Mouse (Mus musculus): ENCODE measurements at regions not wholly inside any gene's neighbourhood (a gene's known extent, or its start where the extent isn't known, plus 50 kb on each side); places are given as distances from the start of the nearest gene placed in this dataset.
"Not testable (repeated sequence)": the region's sequence is repeated elsewhere in the genome, so short reads cannot be mapped to it uniquely, and the experiment has no call there.

DNA sequence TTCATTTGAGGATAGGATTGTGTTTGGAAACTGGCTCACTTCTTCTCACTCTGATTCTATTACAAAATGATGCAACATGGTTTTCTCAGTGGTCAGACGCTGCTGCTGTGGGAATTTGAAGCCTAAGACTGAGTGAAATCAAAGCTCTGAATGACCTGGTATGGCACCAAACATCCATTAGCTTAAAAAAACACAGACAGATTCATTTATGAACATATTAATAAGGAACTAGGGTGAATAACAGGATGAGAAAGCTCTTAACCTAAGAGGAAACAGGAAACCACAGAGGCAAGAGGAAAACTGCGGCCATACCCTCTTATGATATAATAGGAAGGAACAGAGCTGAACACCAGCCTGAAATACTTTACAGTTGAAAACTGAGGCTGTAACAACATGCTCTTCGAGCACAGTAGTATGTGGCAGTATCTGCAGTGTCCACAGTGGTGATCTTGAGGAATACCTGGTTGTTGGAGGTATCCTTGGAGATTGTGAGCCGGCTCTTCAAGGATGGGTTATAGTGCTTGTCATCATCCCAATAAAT lies 282.5 kb upstream of the Zfp386 start:
- DNase-seq (ENCODE audit: low read depth, low spot score); H3K4me1 ChIP-seq (ENCODE audit: control insufficient read depth in 2 of 2, insufficient read depth in 2 of 2, low read length in 2 of 2, poor library complexity in 1 of 2); in situ Hi-C loops (cut with MboI; ENCODE audit: low sequenced_read_pairs in 2 of 2, unreplicated experiment in 2 of 2): not testable (repeated sequence)

DNA sequence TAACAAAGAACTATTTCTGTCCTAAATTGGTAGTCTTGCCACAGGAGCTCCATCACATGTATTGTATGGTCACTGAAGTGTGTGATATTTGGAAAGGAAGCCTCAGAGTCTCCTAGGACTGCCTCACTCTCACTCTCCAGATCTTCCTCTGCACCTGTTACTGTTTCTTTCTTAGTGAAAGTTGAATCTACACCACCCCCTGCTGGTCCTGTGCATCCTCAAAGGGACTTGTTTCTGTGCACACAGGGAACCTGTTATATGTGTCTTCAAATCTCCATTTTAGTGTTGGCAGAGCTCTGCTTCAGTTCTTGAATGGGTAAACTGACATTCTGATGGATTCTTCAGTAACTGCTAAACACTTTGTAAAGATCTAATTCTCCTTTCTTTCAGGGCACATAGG lies 276.3 kb upstream of the Zfp386 start:
- H3K9me3 ChIP-seq (ENCODE audit: control insufficient read depth, insufficient read depth, low read depth, low read length); H3K4me3 ChIP-seq (ENCODE audit: insufficient read depth in 1 of 2, low read depth in 1 of 2, low read length in 2 of 2, poor library complexity in 1 of 2, severe bottlenecking in 1 of 2); H3K36me3 ChIP-seq (ENCODE audit: control insufficient read depth, insufficient read depth, low read length, poor library complexity, severe bottlenecking); DNase-seq (ENCODE audit: low read depth, low spot score); in situ Hi-C loops (cut with MboI; ENCODE audit: low sequenced_read_pairs in 2 of 2, unreplicated experiment in 2 of 2); H3K27ac ChIP-seq (ENCODE audit: insufficient read depth, low read depth, low read length, poor library complexity, severe bottlenecking); H3K4me1 ChIP-seq (ENCODE audit: control insufficient read depth in 2 of 2, insufficient read depth in 2 of 2, low read length in 2 of 2, poor library complexity in 1 of 2); H3K9ac ChIP-seq (ENCODE audit: insufficient read depth, low read depth, low read length, poor library complexity, severe bottlenecking): not testable (repeated sequence)

More for the DNA sequence above, 282.5 kb upstream of the Zfp386 start:
- H3K9me3 ChIP-seq (ENCODE audit: control insufficient read depth, insufficient read depth, low read depth, low read length); H3K4me3 ChIP-seq (ENCODE audit: insufficient read depth in 1 of 2, low read depth in 1 of 2, low read length in 2 of 2, poor library complexity in 1 of 2, severe bottlenecking in 1 of 2); H3K27ac ChIP-seq (ENCODE audit: insufficient read depth, low read depth, low read length, poor library complexity, severe bottlenecking); H3K36me3 ChIP-seq (ENCODE audit: control insufficient read depth, insufficient read depth, low read length, poor library complexity, severe bottlenecking); H3K9ac ChIP-seq (ENCODE audit: insufficient read depth, low read depth, low read length, poor library complexity, severe bottlenecking): not testable (repeated sequence)

- not testable (repeated sequence) for H3K9ac ChIP-seq (ENCODE audit: insufficient read depth, low read depth, low read length, poor library complexity, severe bottlenecking); H3K9me3 ChIP-seq (ENCODE audit: control insufficient read depth, insufficient read depth, low read depth, low read length); H3K4me1 ChIP-seq (ENCODE audit: control insufficient read depth in 2 of 2, insufficient read depth in 2 of 2, low read length in 2 of 2, poor library complexity in 1 of 2); DNase-seq (ENCODE audit: low read depth, low spot score); H3K27ac ChIP-seq (ENCODE audit: insufficient read depth, low read depth, low read length, poor library complexity, severe bottlenecking); H3K36me3 ChIP-seq (ENCODE audit: control insufficient read depth, insufficient read depth, low read length, poor library complexity, severe bottlenecking); H3K4me3 ChIP-seq (ENCODE audit: insufficient read depth in 1 of 2, low read depth in 1 of 2, low read length in 2 of 2, poor library complexity in 1 of 2, severe bottlenecking in 1 of 2)
- in situ Hi-C loops (cut with MboI; ENCODE audit: low sequenced_read_pairs in 2 of 2, unreplicated experiment in 2 of 2) = loop anchor here in 1 of 2 experiments (10.0 to 25.0 kb wide), 2 partner anchors 586 to 828 kb away; no protein-coding TSS in a partner anchor
Measured at GRCm38 (mm10) chr12:115790369-115790768, 257.2 kb upstream of the Zfp386 start.

GRCm38 (mm10) chr12:115802499-115802898 lies 245.0 kb upstream of the Zfp386 start:
- in situ Hi-C loops (cut with MboI; ENCODE audit: low sequenced_read_pairs in 2 of 2, unreplicated experiment in 2 of 2); H3K4me3 ChIP-seq (ENCODE audit: insufficient read depth in 1 of 2, low read depth in 1 of 2, low read length in 2 of 2, poor library complexity in 1 of 2, severe bottlenecking in 1 of 2); H3K4me1 ChIP-seq (ENCODE audit: control insufficient read depth in 2 of 2, insufficient read depth in 2 of 2, low read length in 2 of 2, poor library complexity in 1 of 2); H3K9ac ChIP-seq (ENCODE audit: insufficient read depth, low read depth, low read length, poor library complexity, severe bottlenecking); H3K27ac ChIP-seq (ENCODE audit: insufficient read depth, low read depth, low read length, poor library complexity, severe bottlenecking); H3K9me3 ChIP-seq (ENCODE audit: control insufficient read depth, insufficient read depth, low read depth, low read length); H3K36me3 ChIP-seq (ENCODE audit: control insufficient read depth, insufficient read depth, low read length, poor library complexity, severe bottlenecking); DNase-seq (ENCODE audit: low read depth, low spot score): not testable (repeated sequence)

DNA sequence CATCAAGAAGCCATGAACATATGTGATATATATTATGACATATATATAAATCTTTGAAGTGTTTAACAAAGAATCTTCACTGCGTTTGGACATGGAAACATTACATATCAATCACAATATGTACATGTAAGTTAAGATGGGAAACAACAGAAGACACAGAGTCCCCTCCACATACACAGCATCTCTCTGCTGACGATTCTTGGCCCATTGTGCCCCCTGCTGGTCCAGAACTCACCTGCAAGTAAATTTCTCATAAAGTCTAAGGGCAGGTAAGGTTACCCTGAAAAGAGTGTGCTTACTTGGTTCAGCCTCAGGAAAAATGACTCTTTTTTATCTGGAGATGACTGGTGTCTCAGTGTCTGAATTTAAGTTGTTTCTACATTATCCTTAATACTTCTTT lies 243.8 kb upstream of the Zfp386 start:
- DNase-seq (ENCODE audit: low read depth, low spot score); H3K27ac ChIP-seq (ENCODE audit: insufficient read depth, low read depth, low read length, poor library complexity, severe bottlenecking); H3K4me3 ChIP-seq (ENCODE audit: insufficient read depth in 1 of 2, low read depth in 1 of 2, low read length in 2 of 2, poor library complexity in 1 of 2, severe bottlenecking in 1 of 2); H3K9me3 ChIP-seq (ENCODE audit: control insufficient read depth, insufficient read depth, low read depth, low read length); in situ Hi-C loops (cut with MboI; ENCODE audit: low sequenced_read_pairs in 2 of 2, unreplicated experiment in 2 of 2); H3K36me3 ChIP-seq (ENCODE audit: control insufficient read depth, insufficient read depth, low read length, poor library complexity, severe bottlenecking); H3K9ac ChIP-seq (ENCODE audit: insufficient read depth, low read depth, low read length, poor library complexity, severe bottlenecking); H3K4me1 ChIP-seq (ENCODE audit: control insufficient read depth in 2 of 2, insufficient read depth in 2 of 2, low read length in 2 of 2, poor library complexity in 1 of 2): not testable (repeated sequence)

DNA sequence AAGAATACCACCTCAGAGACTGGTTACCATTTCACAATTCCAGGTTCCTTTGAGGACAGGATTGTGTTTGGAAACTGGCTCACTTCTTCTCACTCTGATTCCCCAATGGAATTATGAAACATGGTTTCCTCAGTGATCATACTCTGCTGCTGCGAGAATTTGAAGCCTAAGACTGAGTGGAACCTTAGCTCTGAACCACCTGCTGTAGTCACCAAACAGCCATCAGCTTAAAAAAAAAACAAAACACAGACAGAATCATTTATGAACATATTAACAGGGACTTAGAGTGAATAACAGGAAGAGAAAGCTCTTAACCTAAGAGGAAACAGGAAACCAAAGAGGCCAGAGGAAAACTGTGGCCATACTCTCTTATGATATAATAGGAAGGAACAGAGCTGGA lies 239.5 kb upstream of the Zfp386 start:
- Histone ChIP-seq H3K4me3 (ENCODE audit: insufficient read depth in 1 of 2, low read depth in 1 of 2, low read length in 2 of 2, poor library complexity in 1 of 2, severe bottlenecking in 1 of 2) (no peak overlapping the region), H3K36me3 (ENCODE audit: control insufficient read depth, insufficient read depth, low read length, poor library complexity, severe bottlenecking) (no peaks in the 10 kb centered on the region), H3K4me1 (ENCODE audit: control insufficient read depth in 2 of 2, insufficient read depth in 2 of 2, low read length in 2 of 2, poor library complexity in 1 of 2) (no peaks in the 10 kb centered on the region), H3K9ac (ENCODE audit: insufficient read depth, low read depth, low read length, poor library complexity, severe bottlenecking) (no peak overlapping the region), H3K27ac (ENCODE audit: insufficient read depth, low read depth, low read length, poor library complexity, severe bottlenecking) (no peak overlapping the region), H3K9me3 (ENCODE audit: control insufficient read depth, insufficient read depth, low read depth, low read length) (0 out of 2 replicates have a peak, but pooled peaks cover 2% of the 10 kb centered on the region)
- no peak for TF ChIP-seq HCFC1 (IDR thresholded peaks at IDR 0.05; ENCODE audit: borderline replicate concordance, insufficient read depth, low read length)
- no peak for TF ChIP-seq ZC3H11A (IDR thresholded peaks at IDR 0.05; ENCODE audit: borderline replicate concordance, low read depth, low read length)
- TF ChIP-seq MAFK (IDR thresholded peaks at IDR 0.05; ENCODE audit: insufficient read depth, low read depth, low read length) = no peak
- no peak for TF ChIP-seq CHD2 (IDR thresholded peaks at IDR 0.05; ENCODE audit: low read depth, low read length)
- TF ChIP-seq ZNF384 (IDR thresholded peaks at IDR 0.05; ENCODE audit: low read depth, low read length) = no peak
- DNase-seq (ENCODE audit: low read depth, low spot score) = no peak
- in situ Hi-C loops (cut with MboI; ENCODE audit: low sequenced_read_pairs in 2 of 2, unreplicated experiment in 2 of 2) = no loop called here

Data from ES-E14 (cell line).